Mouse (Mus musculus) heart, adult 11 months (tissue): ENCODE data around the gene Rars.
"Not testable (repeated sequence)": the region's sequence is repeated elsewhere in the genome, so short reads cannot be mapped to it uniquely, and the experiment has no call there.

Experiments used
- DNase-seq: peaks from one replicate; pipeline ENCODE4 v3.0.0; 2022

The Rars gene

GRCm38 (mm10) chr11:35838345-35839338 lies 4.3 kb upstream of the Rars start:
- peak; percentile 99 for DNase-seq

- no peak for DNase-seq
Measured at GRCm38 (mm10) chr11:35837156-35838126, 3.1 kb upstream of the Rars start.

- no peak for DNase-seq
Measured at GRCm38 (mm10) chr11:35833270-35833669, 1.0 kb downstream of the Rars start.

- DNase-seq = no peak
Measured at GRCm38 (mm10) chr11:35832139-35832538, 2.2 kb downstream of the Rars start.

- no peak for DNase-seq
Measured at GRCm38 (mm10) chr11:35827714-35828113, 6.6 kb downstream of the Rars start.

- no peak for DNase-seq
Measured at GRCm38 (mm10) chr11:35816316-35816715, 18.0 kb downstream of the Rars start.

GRCm38 (mm10) chr11:35811458-35811857 lies 22.8 kb downstream of the Rars start:
- no peak for DNase-seq

GRCm38 (mm10) chr11:35801332-35801731 lies 33.0 kb downstream of the Rars start:
- no peak for DNase-seq

GRCm38 (mm10) chr11:35798874-35799273 lies 35.4 kb downstream of the Rars start, which contains the start of gene Fbll1:
TSS of gene Fbll1 (minus strand) at chr11:35798884.
- no peak for DNase-seq

- peak; percentile 84 for DNase-seq
Measured at GRCm38 (mm10) chr11:35798495-35798820, 35.8 kb downstream of the Rars start.

- DNase-seq = no peak
Measured at GRCm38 (mm10) chr11:35797751-35798494, 36.4 kb downstream of the Rars start.

GRCm38 (mm10) chr11:35792800-35793199 lies 41.5 kb downstream of the Rars start:
- DNase-seq = not testable (repeated sequence)

GRCm38 (mm10) chr11:35788443-35788842 lies 45.9 kb downstream of the Rars start:
- peak; percentile 27 for DNase-seq

GRCm38 (mm10) chr11:35784537-35784936 lies 49.8 kb downstream of the Rars start:
- DNase-seq = peak; percentile 55

GRCm38 (mm10) chr11:35784002-35784401 lies 50.3 kb downstream of the Rars start:
- peak; percentile 4 for DNase-seq

- peak; percentile 37 for DNase-seq
Measured at GRCm38 (mm10) chr11:35783038-35783437, 51.3 kb downstream of the Rars start.

- DNase-seq = peak; percentile 56
Measured at GRCm38 (mm10) chr11:35782444-35782843, 51.9 kb downstream of the Rars start.

- DNase-seq = peak; percentile 53
Measured at GRCm38 (mm10) chr11:35780336-35780735, 54.0 kb downstream of the Rars start.

GRCm38 (mm10) chr11:35776452-35776851 lies 57.9 kb downstream of the Rars start:
- peak; percentile 19 for DNase-seq

- DNase-seq = peak; percentile 30
Measured at GRCm38 (mm10) chr11:35775606-35776005, 58.7 kb downstream of the Rars start.

- no peak for DNase-seq
Measured at GRCm38 (mm10) chr11:35770741-35771504, 63.4 kb downstream of the Rars start.
